Mouse (Mus musculus) CD8-positive naive resting alpha-beta T cell, adult 2 months (primary cell): ENCODE measurements around the gene Cacna1f.

Experiments used
- DNase-seq, 2 experiments: peaks; one replicate each; pipeline ENCODE4 v3.0.0; 2022; ENCODE audit warnings: low read depth in 2 of 2, low spot score in 2 of 2

Gene Cacna1f

GRCm38 (mm10) chrX:7673578-7674281 is 66.8 kb downstream of the Cacna1f start:
- no peak for DNase-seq

GRCm38 (mm10) chrX:7674284-7675000 is 67.6 kb downstream of the Cacna1f start:
- DNase-seq = no peak

- no peak for DNase-seq
These were observed 68.1 kb downstream of the Cacna1f start for GRCm38 (mm10) chrX:7675001-7675380.

- no peak for DNase-seq
These were observed 72.1 kb downstream of the Cacna1f start for GRCm38 (mm10) chrX:7678986-7679385.

- peak; percentile 83 to 84 for DNase-seq
These were observed 72.6 kb downstream of the Cacna1f start for GRCm38 (mm10) chrX:7679405-7680056.

GRCm38 (mm10) chrX:7680057-7680412 is 73.2 kb downstream of the Cacna1f start:
- no peak for DNase-seq

- DNase-seq = no peak
These were observed 74.0 kb downstream of the Cacna1f start, which contains the start of gene Magix for GRCm38 (mm10) chrX:7680864-7681263. Magix (minus strand) TSS chrX:7681251.
